Mouse (Mus musculus) neural tube, embryonic 14.5 days (tissue): ENCODE data around the gene Gas2l3. TPM values are rescaled to one million over a fixed set of nuclear protein-coding genes. Genes with fewer than 3 reads are reported as not detected.

ENCODE experiments used
- ATAC-seq: fragments of 200-750 bp; cut with Nextera tagmentation; 2 replicates; pipeline ENCODE4 v1.8.0; 2017; ENCODE audit warnings: low read depth, mild to moderate bottlenecking, moderate TSS enrichment, moderate library complexity
- H3K27ac ChIP-seq: fragments of 300-500 bp; sonication (generic); 2 replicates; pipeline ENCODE4 v1.5.1; 2014; ENCODE audit warnings: low read depth, mild to moderate bottlenecking, control low read depth, low read length, moderate library complexity, mixed read lengths
- H3K27me3 ChIP-seq: fragments of 300-500 bp; sonication (generic); 2 replicates; pipeline ENCODE4 v1.6.1; 2014; ENCODE audit warnings: low read length; ENCODE audit not compliant: control insufficient read depth, insufficient read depth
- H3K36me3 ChIP-seq: fragments of 300-500 bp; sonication (generic); 2 replicates; pipeline ENCODE4 v1.6.1; 2014; ENCODE audit warnings: low read length, mixed read lengths; ENCODE audit not compliant: control insufficient read depth, insufficient read depth
- H3K4me1 ChIP-seq: fragments of 300-500 bp; sonication (generic); 2 replicates; pipeline ENCODE4 v1.6.1; 2014; ENCODE audit warnings: low read length; ENCODE audit not compliant: control insufficient read depth, insufficient read depth
- H3K4me2 ChIP-seq: fragments of 300-500 bp; sonication (generic); 2 replicates; pipeline ENCODE4 v1.6.1; 2014; ENCODE audit warnings: mild to moderate bottlenecking, low read depth, low read length, control low read depth
- H3K4me3 ChIP-seq: fragments of 300-500 bp; sonication (generic); 2 replicates; pipeline ENCODE4 v1.5.1; 2014; ENCODE audit warnings: low read depth, low read length, control low read depth, mixed read lengths
- H3K9ac ChIP-seq: fragments of 300-500 bp; sonication (generic); replicated peaks from 2 replicates; pipeline ENCODE4 v1.6.1; 2014; ENCODE audit warnings: low read depth, mild to moderate bottlenecking, control low read depth, low read length, mixed read lengths
- H3K9me3 ChIP-seq: fragments of 300-500 bp; sonication (generic); 2 replicates; pipeline ENCODE4 v1.6.1; 2016; ENCODE audit warnings: low read length; ENCODE audit not compliant: control insufficient read depth
- WGBS: fragments of 180-500 bp; shearing (Covaris S2); extraction: QIAGEN DNeasy Blood & Tissue Kit; methylation state at CpG from one replicate; pipeline ENCODE4 v1.1.7; 2014; 5-methylcytosine and 5-hydroxymethylcytosine counted together
- polyA plus RNA-seq: library from polyadenylated mRNA; unstranded; fragments of >200 nt; fragmentation: Nextera tagmentation; extraction: Ambion mirVana; gene quantifications from 2 replicates; pipeline ENCODE4 v1.2.1, GENCODE M21; 2014

The Gas2l3 gene
- polyA plus RNA-seq, 1 experiment from 2014 or later, result 2.8 TPM

- H3K27me3 ChIP-seq, result no peaks in the 10 kb centered on the region
- no peak overlapping the region for H3K9ac ChIP-seq
- no peaks in the 10 kb centered on the region for H3K36me3 ChIP-seq
- no peak overlapping the region for H3K4me3 ChIP-seq
- 1% methylated on average over 7 of the region's 7 CpGs for WGBS
- no peak overlapping the region for H3K27ac ChIP-seq
- H3K4me2 ChIP-seq, result peak overlapping the region; percentile 4; the same call in 1 of the 2 replicates
- no peaks in the 10 kb centered on the region for H3K4me1 ChIP-seq
- H3K9me3 ChIP-seq, result no peaks in the 10 kb centered on the region
- ATAC-seq, result peak; percentile 90
These were observed 47.9 kb downstream of the Gas2l3 start for GRCm38 (mm10) chr10:89395823-89396222.

GRCm38 (mm10) chr10:89395321-89395720 is 48.4 kb downstream of the Gas2l3 start:
- H3K4me2 ChIP-seq, result peak overlapping the region; percentile 4; the same call in 1 of the 2 replicates
- no peak overlapping the region for H3K9ac ChIP-seq
- H3K4me3 ChIP-seq, result no peak overlapping the region
- no peak overlapping the region for H3K27ac ChIP-seq
- no peaks in the 10 kb centered on the region for H3K27me3 ChIP-seq
- no peaks in the 10 kb centered on the region for H3K4me1 ChIP-seq
- 46% methylated on average over 7 of the region's 7 CpGs for WGBS
- no peaks in the 10 kb centered on the region for H3K36me3 ChIP-seq
- no peaks in the 10 kb centered on the region for H3K9me3 ChIP-seq
- ATAC-seq, result peak; percentile 49; the same call in 1 of the 2 replicates

- 32% methylated on average over 4 of the region's 4 CpGs for WGBS
- Histone ChIP-seq H3K9me3 (no peaks in the 10 kb centered on the region), H3K4me2 (no peak overlapping the region), H3K9ac (no peak overlapping the region), H3K36me3 (no peaks in the 10 kb centered on the region), H3K27me3 (no peaks in the 10 kb centered on the region), H3K4me1 (no peaks in the 10 kb centered on the region), H3K27ac (no peak overlapping the region), H3K4me3 (no peak overlapping the region)
- no peak for ATAC-seq
These were observed 51.1 kb downstream of the Gas2l3 start for GRCm38 (mm10) chr10:89392687-89393086.

GRCm38 (mm10) chr10:89391571-89392163 is 52.1 kb downstream of the Gas2l3 start:
- H3K4me2 ChIP-seq, result no peak overlapping the region
- no peaks in the 10 kb centered on the region for H3K27me3 ChIP-seq
- H3K4me3 ChIP-seq, result no peak overlapping the region
- no peaks in the 10 kb centered on the region for H3K9me3 ChIP-seq
- no peak for ATAC-seq
- no peak overlapping the region for H3K9ac ChIP-seq
- H3K27ac ChIP-seq, result no peak overlapping the region
- no peaks in the 10 kb centered on the region for H3K4me1 ChIP-seq
- no peaks in the 10 kb centered on the region for H3K36me3 ChIP-seq
- WGBS, result 74% methylated on average over 4 of the region's 4 CpGs

- Histone ChIP-seq H3K9ac (no peak overlapping the region), H3K27ac (no peak overlapping the region), H3K4me1 (no peaks in the 10 kb centered on the region), H3K9me3 (no peaks in the 10 kb centered on the region), H3K4me2 (no peak overlapping the region), H3K27me3 (no peaks in the 10 kb centered on the region), H3K36me3 (no peaks in the 10 kb centered on the region), H3K4me3 (no peak overlapping the region)
- ATAC-seq, result no peak
- WGBS, result 88% methylated on average over 3 of the region's 3 CpGs
These were observed 57.3 kb downstream of the Gas2l3 start for GRCm38 (mm10) chr10:89386461-89386860.

GRCm38 (mm10) chr10:89383462-89383861 is 60.3 kb downstream of the Gas2l3 start:
- no peaks in the 10 kb centered on the region for H3K9me3 ChIP-seq
- no peak overlapping the region for H3K9ac ChIP-seq
- WGBS, result 5% methylated on average over 5 of the region's 5 CpGs
- H3K4me2 ChIP-seq, result no peak overlapping the region
- no peaks in the 10 kb centered on the region for H3K4me1 ChIP-seq
- no peak overlapping the region for H3K4me3 ChIP-seq
- no peak overlapping the region for H3K27ac ChIP-seq
- H3K36me3 ChIP-seq, result no peaks in the 10 kb centered on the region
- ATAC-seq, result peak; percentile 82
- no peaks in the 10 kb centered on the region for H3K27me3 ChIP-seq

- Histone ChIP-seq H3K4me1 (no peaks in the 10 kb centered on the region), H3K4me3 (no peak overlapping the region), H3K27me3 (no peaks in the 10 kb centered on the region), H3K27ac (no peak overlapping the region), H3K9ac (no peak overlapping the region), H3K9me3 (no peaks in the 10 kb centered on the region), H3K4me2 (no peak overlapping the region), H3K36me3 (no peaks in the 10 kb centered on the region)
- 73% methylated on average over 4 of the region's 4 CpGs for WGBS
- ATAC-seq, result no peak
These were observed 66.0 kb downstream of the Gas2l3 start for GRCm38 (mm10) chr10:89377750-89378149.

GRCm38 (mm10) chr10:89370051-89370450 is 73.7 kb downstream of the Gas2l3 start:
- Histone ChIP-seq H3K27ac (no peak overlapping the region), H3K36me3 (no peaks in the 10 kb centered on the region), H3K4me2 (no peak overlapping the region), H3K9me3 (no peaks in the 10 kb centered on the region), H3K27me3 (no peaks in the 10 kb centered on the region), H3K9ac (no peak overlapping the region), H3K4me3 (no peak overlapping the region), H3K4me1 (no peaks in the 10 kb centered on the region)
- WGBS, result 46% methylated on average over 1 of the region's 1 CpGs
- no peak for ATAC-seq

- 78% methylated on average over 3 of the region's 3 CpGs for WGBS
- no peak overlapping the region for H3K4me3 ChIP-seq
- H3K4me1 ChIP-seq, result no peaks in the 10 kb centered on the region
- no peaks in the 10 kb centered on the region for H3K36me3 ChIP-seq
- no peak overlapping the region for H3K27ac ChIP-seq
- H3K9ac ChIP-seq, result no peak overlapping the region
- H3K4me2 ChIP-seq, result no peak overlapping the region
- ATAC-seq, result no peak
- no peaks in the 10 kb centered on the region for H3K9me3 ChIP-seq
- no peaks in the 10 kb centered on the region for H3K27me3 ChIP-seq
These were observed 84.8 kb downstream of the Gas2l3 start for GRCm38 (mm10) chr10:89358933-89359332.
